Mouse (Mus musculus) spleen, embryonic (tissue): ENCODE measurements around the gene Ttf2.

Experiments used
- CTCF ChIA-PET: fragments of 350-600 bp; sonication (Branson Sonifier 250); formaldehyde crosslinking; loops from one replicate; lab custom pipeline; 2022; lab: Charles Lee

The Ttf2 gene

GRCm38 (mm10) chr3:100920611-100921140 is 48.8 kb downstream of the Ttf2 start:
- CTCF ChIA-PET = no interaction called here

GRCm38 (mm10) chr3:100916844-100917243 is 52.6 kb downstream of the Ttf2 start:
- CTCF ChIA-PET = interaction anchor here (1.0 kb wide), 1 partner anchor 38 kb away, joined by 4 read pairs; no protein-coding TSS in a partner anchor

- CTCF ChIA-PET = no interaction called here
These were observed 57.8 kb downstream of the Ttf2 start for GRCm38 (mm10) chr3:100911498-100912213.

GRCm38 (mm10) chr3:100911026-100911425 is 58.4 kb downstream of the Ttf2 start:
- CTCF ChIA-PET = no interaction called here

- CTCF ChIA-PET = no interaction called here
These were observed 58.8 kb downstream of the Ttf2 start for GRCm38 (mm10) chr3:100910621-100911020.

- CTCF ChIA-PET = no interaction called here
These were observed 60.9 kb downstream of the Ttf2 start for GRCm38 (mm10) chr3:100908594-100908993.

- CTCF ChIA-PET = no interaction called here
These were observed 62.5 kb downstream of the Ttf2 start for GRCm38 (mm10) chr3:100906916-100907315.

GRCm38 (mm10) chr3:100906128-100906527 is 63.3 kb downstream of the Ttf2 start:
- CTCF ChIA-PET = no interaction called here

- CTCF ChIA-PET = no interaction called here
These were observed 74.0 kb downstream of the Ttf2 start for GRCm38 (mm10) chr3:100895500-100895899.

GRCm38 (mm10) chr3:100892383-100893335 is 76.8 kb downstream of the Ttf2 start:
- CTCF ChIA-PET = no interaction called here

GRCm38 (mm10) chr3:100890406-100890805 is 79.1 kb downstream of the Ttf2 start:
- CTCF ChIA-PET = no interaction called here

GRCm38 (mm10) chr3:100889234-100889633 is 80.2 kb downstream of the Ttf2 start:
- CTCF ChIA-PET = no interaction called here
